Mouse (Mus musculus) MEL (cell line): ENCODE measurements around the gene Nutf2-ps1.

Experiments
- CTCF ChIP-seq, 3 experiments: IDR thresholded peaks in 2 of 3; conservative IDR thresholded peaks in 1 of 3; 2 replicates each; pipeline ENCODE4 v1.5.1; 2011 to 2012; ENCODE audit warnings: low read length in 3 of 3, low read depth in 2 of 3, mild to moderate bottlenecking in 2 of 3, improper control_type of control experiment in 1 of 3, inconsistent platforms in 1 of 3, mixed read lengths in 1 of 3, moderate library complexity in 1 of 3; ENCODE audit not compliant: control insufficient read depth in 1 of 3, insufficient read depth in 1 of 3, poor library complexity in 1 of 3, severe bottlenecking in 1 of 3
- EP300 ChIP-seq, 2 experiments: IDR thresholded peaks; 2 replicates each; pipeline ENCODE4 v1.6.1; 2011; ENCODE audit warnings: improper control_type of control experiment in 2 of 2, low read length in 2 of 2, low read depth in 1 of 2, mild to moderate bottlenecking in 1 of 2
- GATA1 ChIP-seq: IDR thresholded peaks from 2 replicates; pipeline ENCODE4 v1.6.1; 2011; ENCODE audit warnings: low read depth, low read length, improper control_type of control experiment
- MAX ChIP-seq: IDR thresholded peaks from 2 replicates; pipeline ENCODE4 v1.6.1; 2011; ENCODE audit warnings: low read length, improper control_type of control experiment
- NRF1 ChIP-seq: IDR thresholded peaks from 2 replicates; pipeline ENCODE4 v1.6.1; 2014; ENCODE audit warnings: low read depth, mild to moderate bottlenecking, inconsistent platforms, low read length, improper control_type of control experiment, moderate library complexity; ENCODE audit not compliant: poor library complexity, insufficient read depth, severe bottlenecking
- POLR2A ChIP-seq, 2 experiments: IDR thresholded peaks; 2 replicates each; pipeline ENCODE4 v1.6.1; 2011 to 2012; ENCODE audit warnings: low read length in 2 of 2, mild to moderate bottlenecking in 2 of 2, control low read depth in 1 of 2, improper control_type of control experiment in 1 of 2, low read depth in 1 of 2, moderate library complexity in 1 of 2; ENCODE audit not compliant: control insufficient read depth in 1 of 2, insufficient read depth in 1 of 2, poor library complexity in 1 of 2
- SMC3 ChIP-seq: IDR thresholded peaks from 2 replicates; pipeline ENCODE4 v1.6.1; 2011; ENCODE audit warnings: low read depth, low read length, improper control_type of control experiment
- TAL1 ChIP-seq: IDR thresholded peaks from 2 replicates; pipeline ENCODE4 v1.6.1; 2012; ENCODE audit warnings: mild to moderate bottlenecking, inconsistent platforms, low read length, moderate library complexity, mixed read lengths
- USF2 ChIP-seq, 2 experiments: IDR thresholded peaks; 2 replicates each; pipeline ENCODE4 v1.6.1; 2011 to 2012; ENCODE audit warnings: improper control_type of control experiment in 2 of 2, low read length in 2 of 2, borderline replicate concordance in 1 of 2, inconsistent platforms in 1 of 2, low read depth in 1 of 2, mild to moderate bottlenecking in 1 of 2; ENCODE audit not compliant: insufficient read depth in 1 of 2
- ZNF384 ChIP-seq: IDR thresholded peaks from 2 replicates; pipeline ENCODE4 v1.6.1; 2012; ENCODE audit warnings: low read depth, mild to moderate bottlenecking, inconsistent platforms, low read length, improper control_type of control experiment

- no peak for TF ChIP-seq TAL1
- TF ChIP-seq CTCF (IDR thresholded peaks at IDR 0.05 in 2 of 3, conservative IDR thresholded peaks at IDR 0.05 in 1 of 3; ENCODE audit: control insufficient read depth in 1 of 3, insufficient read depth in 1 of 3, low read depth in 2 of 3, low read length in 3 of 3, poor library complexity in 1 of 3, severe bottlenecking in 1 of 3) = no peak
- TF ChIP-seq GATA1 = no peak
- no peak for TF ChIP-seq EP300 (IDR thresholded peaks at IDR 0.05; ENCODE audit: low read depth in 1 of 2, low read length in 2 of 2)
- TF ChIP-seq ZNF384 = no peak
- no peak for TF ChIP-seq SMC3
- TF ChIP-seq USF2 (IDR thresholded peaks at IDR 0.05; ENCODE audit: borderline replicate concordance in 1 of 2, insufficient read depth in 1 of 2, low read depth in 1 of 2, low read length in 2 of 2) = no peak
- no peak for TF ChIP-seq MAX
- no peak for TF ChIP-seq POLR2A (IDR thresholded peaks at IDR 0.05; ENCODE audit: control insufficient read depth in 1 of 2, insufficient read depth in 1 of 2, low read depth in 1 of 2, low read length in 2 of 2, poor library complexity in 1 of 2)
- no peak for TF ChIP-seq NRF1
Observed at GRCm38 (mm10) chr19:53538796-53539195, 50.1 kb downstream of the Nutf2-ps1 start.
